Comparison of ENCODE assay signal across 8 mouse cellular contexts in the genomic region with DNA sequence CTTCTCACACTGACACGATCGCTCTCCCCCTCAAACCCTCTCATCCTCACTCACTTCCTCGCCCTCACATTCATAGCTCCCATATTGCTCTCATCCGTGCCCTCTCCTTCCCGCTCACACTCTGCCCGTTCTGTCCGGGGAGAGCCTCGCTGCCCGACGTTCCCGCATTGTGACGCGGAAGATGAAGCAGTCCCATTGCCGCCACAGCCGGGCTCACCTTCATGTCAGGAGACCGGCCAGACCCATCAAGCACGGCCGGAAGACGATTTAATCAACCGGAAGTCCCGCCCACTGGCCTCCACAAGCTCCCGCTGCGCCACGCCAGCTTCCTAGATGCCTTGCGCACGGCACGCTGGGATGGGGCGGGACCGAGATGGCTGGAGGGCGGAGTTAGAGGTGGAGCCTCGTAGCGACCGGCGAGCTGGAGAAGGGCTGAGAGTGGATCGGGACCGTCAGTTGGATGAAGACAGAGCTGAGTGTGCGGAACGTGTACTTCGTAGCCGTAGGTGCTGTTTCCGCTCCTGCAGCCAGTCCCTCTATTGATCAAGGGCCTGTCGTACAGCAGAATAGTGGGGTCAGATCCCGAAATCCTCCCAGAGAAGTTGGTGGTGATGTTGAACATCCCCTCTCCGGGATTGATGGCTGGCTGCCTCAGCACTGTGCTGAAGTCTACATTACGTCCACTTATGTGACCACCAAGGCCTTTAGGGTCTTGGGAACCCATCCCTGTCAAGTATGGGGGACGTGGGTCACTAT. TPM values are rescaled to one million over a fixed set of nuclear protein-coding genes. Genes with fewer than 3 reads are reported as not detected.
DNase-seq lines count a peak whose midpoint lies in the region; ATAC-seq lines count a peak whose summit lies in the region.

A gene (minus strand): TSS at position 302 of the 756 bp plus-strand sequence.

- H3K9me3 ChIP-seq in heart, embryonic 13.5 days = no peaks in the 10 kb centered on the region
- H3K9me3 ChIP-seq in liver, embryonic 12.5 days (replicated peaks) = no peaks in the 10 kb centered on the region
- H3K9me3 ChIP-seq in stomach, embryonic 15.5 days = no peaks in the 10 kb centered on the region

- peak; percentile 97 for DNase-seq in CD4-positive helper T cell, adult 2 months (ENCODE audit: low read depth, low spot score)
- peak; percentile 91 for DNase-seq in brain, embryonic 18.5 days (ENCODE audit: low read depth, low spot score)
- DNase-seq in kidney, postnatal 10 days = peak; percentile 99
- peak; percentile 96 for DNase-seq in natural killer cell, adult 2 months (ENCODE audit: low spot score in 2 of 2)

- no peaks in the 10 kb centered on the region for H3K27me3 ChIP-seq in heart, embryonic 13.5 days (replicated peaks)
- H3K27me3 ChIP-seq in liver, embryonic 12.5 days (replicated peaks) = no peaks in the 10 kb centered on the region
- H3K27me3 ChIP-seq in stomach, embryonic 15.5 days (replicated peaks) = no peaks in the 10 kb centered on the region

- WGBS in heart, embryonic 13.5 days = 1% methylated on average over 46 of the region's 46 CpGs
- under 1% methylated on average over 46 of the region's 46 CpGs for WGBS in liver, embryonic 12.5 days (ENCODE audit: insufficient replicate concordance)
- under 1% methylated on average over 46 of the region's 46 CpGs for WGBS in stomach, embryonic 15.5 days

- H3K9ac ChIP-seq in heart, embryonic 13.5 days = peak within 1 kb of the TSS; percentile 92
- peak within 1 kb of the TSS; percentile 87 for H3K9ac ChIP-seq in liver, embryonic 12.5 days
- H3K9ac ChIP-seq in stomach, embryonic 15.5 days = peak within 1 kb of the TSS; percentile 54

- ATAC-seq in erythroid progenitor cell, adult 5-6 weeks (replicated peaks; ENCODE audit: low FRiP score, poor library complexity, severe bottlenecking) = peak; percentile 92
- ATAC-seq in heart, embryonic 13.5 days (ENCODE audit: extremely low read depth, insufficient number of reproducible peaks, low FRiP score, low TSS enrichment) = peak; percentile 97
- peak; percentile 96 for ATAC-seq in liver, embryonic 12.5 days
- peak; percentile 97 for ATAC-seq in stomach, embryonic 15.5 days (ENCODE audit: insufficient read depth, low FRiP score, low read depth)

- peak within 1 kb of the TSS; percentile 84 for H3K4me3 ChIP-seq in heart, embryonic 13.5 days
- H3K4me3 ChIP-seq in liver, embryonic 12.5 days = peak within 1 kb of the TSS; percentile 78
- peak within 1 kb of the TSS; percentile 76 for H3K4me3 ChIP-seq in stomach, embryonic 15.5 days (replicated peaks)

- peaks cover 26% of the 10 kb centered on the region for H3K4me1 ChIP-seq in heart, embryonic 13.5 days
- H3K4me1 ChIP-seq in liver, embryonic 12.5 days = peaks cover 34% of the 10 kb centered on the region
- H3K4me1 ChIP-seq in stomach, embryonic 15.5 days = peaks cover 18% of the 10 kb centered on the region

- no peaks in the 10 kb centered on the region; the same call in 1 of the 2 replicates for H3K36me3 ChIP-seq in heart, embryonic 13.5 days
- 0 out of 2 replicates have a peak, but pooled peaks cover 5% of the 10 kb centered on the region for H3K36me3 ChIP-seq in liver, embryonic 12.5 days
- H3K36me3 ChIP-seq in stomach, embryonic 15.5 days = no peaks in the 10 kb centered on the region

- H3K4me2 ChIP-seq in heart, embryonic 13.5 days = peak within 1 kb of the TSS; percentile 95
- peak within 1 kb of the TSS; percentile 96 for H3K4me2 ChIP-seq in liver, embryonic 12.5 days
- H3K4me2 ChIP-seq in stomach, embryonic 15.5 days = peak within 1 kb of the TSS; percentile 76

- H3K27ac ChIP-seq in heart, embryonic 13.5 days (replicated peaks) = peak within 1 kb of the TSS; percentile 84
- peak within 1 kb of the TSS; percentile 79 for H3K27ac ChIP-seq in liver, embryonic 12.5 days
- peak within 1 kb of the TSS; percentile 88 for H3K27ac ChIP-seq in stomach, embryonic 15.5 days

RNA-seq across cellular contexts. Expression of the gene that starts here (rescaled TPM):
- 4.6 and 6.8 TPM in 2 replicates for total RNA-seq in erythroid progenitor cell, adult 5-6 weeks (2015; ENCODE audit: low replicate concordance)
- 6.8 and 10.8 TPM in 2 replicates for total RNA-seq in erythroid progenitor cell, adult 5-6 weeks (2017; ENCODE audit: low replicate concordance)
- polyA plus RNA-seq in heart, embryonic 13.5 days (2015; fragmentation: Nextera tagmentation; extraction: Ambion mirVana) = 36.3 TPM in 2 replicates
- 32.0 and 32.7 TPM in 2 replicates for polyA plus RNA-seq in liver, embryonic 12.5 days (2016; fragmentation: Nextera tagmentation; extraction: Ambion mirVana)
- 50.7 and 58.0 TPM in 2 replicates for polyA plus RNA-seq in stomach, embryonic 15.5 days (2015; fragmentation: Nextera tagmentation; extraction: Ambion mirVana)

Comparison
In these comparisons a context has a peak if more than half of its experiments do, and no peak if none do; other contexts are left out.
1. Peak in every context shown above with its lines: DNase-seq, ATAC-seq, H3K4me3 ChIP-seq and H3K27ac ChIP-seq.